Mouse (Mus musculus) embryonic facial prominence, embryonic 11.5 days (tissue): ENCODE data around the gene Gzf1. TPM values are rescaled to one million over a fixed set of nuclear protein-coding genes. Genes with fewer than 3 reads are reported as not detected.

ENCODE experiments used
- polyA plus RNA-seq: library from polyadenylated mRNA; unstranded; fragments of >200 nt; fragmentation: Nextera tagmentation; extraction: Ambion mirVana; gene quantifications from 2 replicates; pipeline ENCODE4 v1.2.1, GENCODE M21; 2014

The Gzf1 gene
- polyA plus RNA-seq, 1 experiment from 2014 or later = 30.8 TPM

Other genes with a start within 250 kb of the Gzf1 start
- gene Cd93, start 237.5 kb upstream of the Gzf1 start, polyA plus RNA-seq = 7.2 and 7.4 TPM in 2 replicates
- 131 and 134 TPM in 2 replicates for gene Nxt1, start 8.4 kb upstream of the Gzf1 start, polyA plus RNA-seq
- gene Napb, start 51.4 kb downstream of the Gzf1 start, polyA plus RNA-seq = 5.6 and 7.4 TPM in 2 replicates
- not detected in 2 replicates for gene Cstl1, start 69.3 kb downstream of the Gzf1 start, polyA plus RNA-seq
- gene Cst11, start 90.5 kb downstream of the Gzf1 start, polyA plus RNA-seq = not detected in 2 replicates
- gene 8030411F24Rik, start 101.0 kb downstream of the Gzf1 start, polyA plus RNA-seq = not detected in 2 replicates
- gene Cst12, start 108.3 kb downstream of the Gzf1 start, polyA plus RNA-seq = not detected in 2 replicates
- gene Cst8, start 117.8 kb downstream of the Gzf1 start, polyA plus RNA-seq = not detected in 2 replicates
- not detected in 2 replicates for gene Cst13, start 139.1 kb downstream of the Gzf1 start, polyA plus RNA-seq
- gene Cst9, start 154.1 kb downstream of the Gzf1 start, polyA plus RNA-seq = not detected in 2 replicates
- not detected in 2 replicates for gene 9230104L09Rik, start 184.0 kb downstream of the Gzf1 start, polyA plus RNA-seq
- 315 and 334 TPM in 2 replicates for gene Cst3, start 194.7 kb downstream of the Gzf1 start, polyA plus RNA-seq